Mouse (Mus musculus): ENCODE measurements at regions not wholly inside any gene's neighbourhood (a gene's known extent, or its start where the extent isn't known, plus 50 kb on each side); places are given as distances from the start of the nearest gene placed in this dataset.

- peak in 1 of 2 experiments; percentile 60 for DNase-seq (ENCODE audit: low spot score in 2 of 2)
Observed at GRCm38 (mm10) chr13:112071209-112071955, 216.9 kb upstream of the Ankrd55 start.

GRCm38 (mm10) chr13:112071956-112072314 lies 216.3 kb upstream of the Ankrd55 start:
- no peak for DNase-seq (ENCODE audit: low spot score in 2 of 2)

GRCm38 (mm10) chr13:112073519-112074406 lies 214.5 kb upstream of the Ankrd55 start:
- DNase-seq (ENCODE audit: low spot score in 2 of 2), result no peak

GRCm38 (mm10) chr13:112075847-112076479 lies 212.3 kb upstream of the Ankrd55 start:
- DNase-seq (ENCODE audit: low spot score in 2 of 2), result no peak

GRCm38 (mm10) chr13:112078088-112078487 lies 210.2 kb upstream of the Ankrd55 start:
- DNase-seq (ENCODE audit: low spot score in 2 of 2), result no peak

- no peak for DNase-seq (ENCODE audit: low spot score in 2 of 2)
Observed at GRCm38 (mm10) chr13:112081935-112082334, 206.3 kb upstream of the Ankrd55 start.

- no peak for DNase-seq (ENCODE audit: low spot score in 2 of 2)
Observed at GRCm38 (mm10) chr13:112084484-112085278, 203.6 kb upstream of the Ankrd55 start.

- peak in 1 of 2 experiments; percentile 60 for DNase-seq (ENCODE audit: low spot score in 2 of 2)
Observed at GRCm38 (mm10) chr13:112088312-112088771, 199.9 kb upstream of the Ankrd55 start.

- DNase-seq (ENCODE audit: low spot score in 2 of 2), result no peak
Observed at GRCm38 (mm10) chr13:112090737-112091136, 197.5 kb upstream of the Ankrd55 start.

- no peak for DNase-seq (ENCODE audit: low spot score in 2 of 2)
Observed at GRCm38 (mm10) chr13:112095595-112096139, 192.6 kb upstream of the Ankrd55 start.

- no peak for DNase-seq (ENCODE audit: low spot score in 2 of 2)
Observed at GRCm38 (mm10) chr13:112099953-112100591, 188.2 kb upstream of the Ankrd55 start.

GRCm38 (mm10) chr13:112100592-112101420 lies 187.4 kb upstream of the Ankrd55 start:
- peak; percentile 30 to 34 for DNase-seq (ENCODE audit: low spot score in 2 of 2)

- DNase-seq (ENCODE audit: low spot score in 2 of 2), result no peak
Observed at GRCm38 (mm10) chr13:112101421-112101756, 186.9 kb upstream of the Ankrd55 start.

- DNase-seq (ENCODE audit: low spot score in 2 of 2), result no peak
Observed at GRCm38 (mm10) chr13:112105953-112106352, 182.3 kb upstream of the Ankrd55 start.

- DNase-seq (ENCODE audit: low spot score in 2 of 2), result peak; percentile 55 to 57
Observed at GRCm38 (mm10) chr13:112114741-112115201, 173.5 kb upstream of the Ankrd55 start.

- DNase-seq (ENCODE audit: low spot score in 2 of 2), result no peak
Observed at GRCm38 (mm10) chr13:112116101-112116726, 172.0 kb upstream of the Ankrd55 start.

GRCm38 (mm10) chr13:112118564-112118963 lies 169.7 kb upstream of the Ankrd55 start:
- no peak for DNase-seq (ENCODE audit: low spot score in 2 of 2)

- no peak for DNase-seq (ENCODE audit: low spot score in 2 of 2)
Observed at GRCm38 (mm10) chr13:112119611-112120041, 168.6 kb upstream of the Ankrd55 start.

GRCm38 (mm10) chr13:112120346-112120745 lies 167.9 kb upstream of the Ankrd55 start:
- no peak for DNase-seq (ENCODE audit: low spot score in 2 of 2)
